Mouse (Mus musculus) hindbrain, embryonic 12.5 days (tissue): ENCODE results near the gene Cops3. TPM values are rescaled to one million over a fixed set of nuclear protein-coding genes. Genes with fewer than 3 reads are reported as not detected.
"Not testable (repeated sequence)": the region's sequence is repeated elsewhere in the genome, so short reads cannot be mapped to it uniquely, and the experiment has no call there.

Source experiments
- ATAC-seq: fragments of 200-750 bp; cut with Nextera tagmentation; 2 replicates; pipeline ENCODE4 v1.8.0; 2017; ENCODE audit warnings: moderate TSS enrichment; ENCODE audit not compliant: low FRiP score
- H3K27ac ChIP-seq: fragments of 300-500 bp; sonication (generic); 2 replicates; pipeline ENCODE4 v1.5.1; 2016; ENCODE audit warnings: mild to moderate bottlenecking
- H3K27me3 ChIP-seq: fragments of 300-500 bp; sonication (generic); 2 replicates; pipeline ENCODE4 v1.6.1; 2016; ENCODE audit warnings: mild to moderate bottlenecking
- H3K36me3 ChIP-seq: fragments of 300-500 bp; sonication (generic); 2 replicates; pipeline ENCODE4 v1.6.1; 2016; ENCODE audit warnings: mild to moderate bottlenecking
- H3K4me1 ChIP-seq: fragments of 300-500 bp; sonication (generic); 2 replicates; pipeline ENCODE4 v1.6.1; 2016
- H3K4me2 ChIP-seq: fragments of 300-500 bp; sonication (generic); replicated peaks from 2 replicates; pipeline ENCODE4 v1.6.1; 2016; ENCODE audit warnings: mild to moderate bottlenecking
- H3K4me3 ChIP-seq: fragments of 300-500 bp; sonication (generic); 2 replicates; pipeline ENCODE4 v1.5.1; 2016; ENCODE audit warnings: mild to moderate bottlenecking
- H3K9ac ChIP-seq: fragments of 300-500 bp; sonication (generic); 2 replicates; pipeline ENCODE4 v1.6.1; 2016; ENCODE audit warnings: mild to moderate bottlenecking, moderate library complexity
- H3K9me3 ChIP-seq: fragments of 300-500 bp; sonication (generic); replicated peaks from 2 replicates; pipeline ENCODE4 v1.6.1; 2016; ENCODE audit warnings: mild to moderate bottlenecking
- WGBS: fragments of 180-500 bp; shearing (Covaris S2); methylation state at CpG from one replicate; pipeline ENCODE4 v1.1.7; 2016; 5-methylcytosine and 5-hydroxymethylcytosine counted together
- polyA plus RNA-seq: library from polyadenylated mRNA; unstranded; fragments of >200 nt; fragmentation: Nextera tagmentation; extraction: Ambion mirVana; gene quantifications from 2 replicates; pipeline ENCODE4 v1.2.1, GENCODE M21; 2016

Cops3 gene
- polyA plus RNA-seq, 1 experiment from 2014 or later = 207 TPM

DNA sequence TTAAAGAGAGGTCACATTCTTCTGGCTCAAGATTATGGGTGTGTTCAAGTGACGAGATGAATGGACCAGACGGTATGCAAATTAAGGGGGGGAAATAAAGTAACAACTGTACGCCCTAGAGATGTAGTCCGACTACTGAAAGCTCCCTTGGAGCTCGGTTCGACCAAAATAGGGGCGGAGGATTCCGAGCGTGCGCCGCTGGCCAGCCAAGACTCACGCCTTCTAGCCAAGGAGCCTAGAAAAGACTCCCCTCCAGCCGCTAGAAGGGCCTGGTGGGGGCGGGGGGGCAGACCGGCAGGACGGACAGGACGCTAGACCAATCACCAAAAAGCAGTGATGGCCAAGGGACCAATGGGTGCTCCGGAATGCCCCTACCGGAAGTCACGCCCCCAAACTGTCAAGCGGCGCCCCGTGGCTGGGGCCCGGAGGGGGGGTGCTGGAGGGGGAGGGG is 605 bp downstream of the Cops3 start, which contains the start of gene Nt5m:
Gene Nt5m, plus strand, starts transcription at position 440 of the 451 bp plus-strand sequence.
- Histone ChIP-seq H3K4me2 (peak within 1 kb of the TSS; percentile 59), H3K36me3 (peaks cover 22% of the 10 kb centered on the region), H3K9me3 (no peaks in the 10 kb centered on the region), H3K9ac (peak within 1 kb of the TSS; percentile 91), H3K27me3 (no peaks in the 10 kb centered on the region), H3K4me1 (peaks cover 16% of the 10 kb centered on the region), H3K27ac (peak within 1 kb of the TSS; percentile 97), H3K4me3 (peak within 1 kb of the TSS; percentile 89)
- ATAC-seq = peak; percentile 98
- under 1% methylated on average over 24 of the region's 24 CpGs for WGBS

DNA sequence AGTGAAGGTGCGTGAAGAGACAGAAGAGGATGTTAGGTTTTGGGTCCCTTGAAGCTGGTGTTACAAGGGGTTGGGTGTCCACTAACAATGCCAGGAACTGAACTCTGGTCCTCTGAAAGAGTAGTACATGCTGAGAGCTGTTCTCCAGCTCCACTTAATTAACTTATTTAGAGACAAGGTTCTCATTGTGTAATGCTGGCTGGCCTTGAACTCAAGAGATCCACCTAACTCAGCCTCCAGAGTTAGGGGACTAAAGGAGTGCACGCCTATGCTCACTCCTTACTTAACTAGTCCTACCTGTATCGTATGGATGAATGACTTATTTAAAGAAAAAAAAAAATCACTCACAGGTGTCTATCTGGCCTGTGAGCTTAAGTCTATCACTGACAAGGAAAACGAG is 1.2 kb downstream of the Cops3 start:
- H3K4me2 ChIP-seq = peak overlapping the region; percentile 59
- peak overlapping the region; percentile 89 for H3K4me3 ChIP-seq
- H3K9ac ChIP-seq = peak overlapping the region; percentile 91
- no peak overlapping the region for H3K27ac ChIP-seq
- peaks cover 25% of the 10 kb centered on the region for H3K36me3 ChIP-seq
- H3K9me3 ChIP-seq = no peaks in the 10 kb centered on the region
- ATAC-seq = no peak
- H3K4me1 ChIP-seq = peaks cover 16% of the 10 kb centered on the region
- 67% methylated on average over 4 of the region's 4 CpGs for WGBS
- no peaks in the 10 kb centered on the region for H3K27me3 ChIP-seq

GRCm38 (mm10) chr11:59837789-59838188 is 1.8 kb downstream of the Cops3 start:
- not testable (repeated sequence) for ATAC-seq, H3K27ac ChIP-seq, H3K9ac ChIP-seq, H3K9me3 ChIP-seq, H3K4me3 ChIP-seq, H3K27me3 ChIP-seq
- WGBS = no CpG with 5 or more reads among the region's 1 CpGs
- Histone ChIP-seq H3K4me1 (peaks cover 16% of the 10 kb centered on the region), H3K4me2 (peak overlapping the region; percentile 59; the same call in 1 of the 2 replicates), H3K36me3 (peaks cover 29% of the 10 kb centered on the region)

DNA sequence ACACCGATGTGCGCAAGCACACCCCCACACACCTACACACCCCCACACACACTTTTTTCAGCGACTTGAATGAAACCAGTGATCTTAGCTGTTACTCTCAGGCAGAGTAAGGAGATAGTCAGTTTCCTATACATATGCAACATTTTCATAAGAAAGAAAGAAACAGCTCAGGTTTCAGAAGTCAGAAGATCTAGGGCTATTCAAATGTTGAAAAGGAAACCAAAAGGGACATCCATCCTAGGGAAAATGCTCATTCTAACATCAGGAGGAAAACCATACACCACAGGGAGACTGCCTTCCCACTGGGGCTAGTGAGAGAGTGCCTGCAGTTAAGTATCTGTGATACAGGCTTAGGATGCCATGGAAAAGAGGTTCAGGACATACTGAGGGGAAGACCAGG is 18.0 kb downstream of the Cops3 start:
- ATAC-seq = no peak
- Histone ChIP-seq H3K27ac (no peak overlapping the region), H3K4me1 (no peaks in the 10 kb centered on the region), H3K4me3 (no peak overlapping the region), H3K36me3 (peaks cover 96% of the 10 kb centered on the region), H3K9ac (no peak overlapping the region), H3K27me3 (no peaks in the 10 kb centered on the region), H3K9me3 (no peaks in the 10 kb centered on the region), H3K4me2 (no peak overlapping the region)
- 90% methylated on average over 3 of the region's 3 CpGs for WGBS

GRCm38 (mm10) chr11:59817916-59818315 is 21.7 kb downstream of the Cops3 start:
- WGBS = 99% methylated on average over 3 of the region's 3 CpGs
- no peak overlapping the region for H3K4me3 ChIP-seq
- no peak overlapping the region for H3K4me2 ChIP-seq
- H3K27me3 ChIP-seq = no peaks in the 10 kb centered on the region
- no peaks in the 10 kb centered on the region for H3K9me3 ChIP-seq
- H3K4me1 ChIP-seq = no peaks in the 10 kb centered on the region
- H3K9ac ChIP-seq = no peak overlapping the region
- ATAC-seq = no peak
- no peak overlapping the region for H3K27ac ChIP-seq
- H3K36me3 ChIP-seq = peaks cover 71% of the 10 kb centered on the region

DNA sequence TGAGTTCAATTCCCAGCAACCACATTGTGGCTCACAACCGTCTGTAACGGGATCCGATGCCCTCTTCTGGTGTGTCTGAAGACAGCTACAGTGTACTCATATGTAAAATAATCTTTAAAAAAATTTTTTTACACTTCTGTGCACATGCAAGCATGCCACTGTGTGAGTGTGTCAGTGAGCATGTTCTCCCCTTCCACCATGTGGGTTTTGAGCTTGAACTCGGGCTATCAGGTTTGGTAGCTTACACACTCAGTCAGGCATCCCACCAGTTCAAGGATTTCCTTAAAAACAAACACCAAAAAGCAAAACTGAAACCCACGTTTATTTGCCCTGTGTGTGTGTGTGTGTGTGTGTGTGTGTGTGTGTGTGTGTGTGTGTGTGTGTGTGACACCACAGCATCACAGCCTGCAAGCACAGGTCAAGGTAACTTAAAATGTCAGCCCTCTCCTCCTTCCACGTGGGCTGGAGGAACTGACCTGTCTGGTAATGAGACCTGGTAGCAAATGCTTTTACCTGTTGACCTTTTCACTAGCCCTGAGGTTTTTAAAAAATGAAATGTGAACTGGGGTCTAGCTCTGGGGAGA is 24.1 kb downstream of the Cops3 start:
- H3K27ac ChIP-seq = no peak overlapping the region
- H3K9ac ChIP-seq = no peak overlapping the region
- H3K9me3 ChIP-seq = no peaks in the 10 kb centered on the region
- peaks cover 49% of the 10 kb centered on the region for H3K36me3 ChIP-seq
- H3K4me2 ChIP-seq = no peak overlapping the region
- no peaks in the 10 kb centered on the region for H3K4me1 ChIP-seq
- 87% methylated on average over 6 of the region's 6 CpGs for WGBS
- no peak for ATAC-seq
- H3K4me3 ChIP-seq = no peak overlapping the region
- no peaks in the 10 kb centered on the region for H3K27me3 ChIP-seq

DNA sequence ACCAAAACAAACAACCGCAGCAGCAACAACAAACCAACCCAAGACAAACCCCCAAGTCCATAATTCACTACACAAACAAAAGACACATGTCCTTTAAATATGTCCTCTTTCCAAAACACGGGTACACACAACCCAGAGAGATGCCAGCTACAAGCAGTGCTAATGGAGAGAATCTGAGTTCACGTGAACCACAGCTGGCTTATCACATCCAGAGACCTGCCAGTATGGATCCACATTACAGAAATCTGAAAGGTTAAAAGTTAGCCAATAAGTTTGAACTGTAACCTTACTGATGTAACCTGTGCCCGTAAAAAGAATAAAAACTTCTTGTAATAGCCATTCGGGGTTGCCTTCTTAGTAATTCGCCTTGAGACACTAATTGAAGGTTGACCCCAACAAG is 24.7 kb downstream of the Cops3 start:
- WGBS = 90% methylated on average over 6 of the region's 6 CpGs
- no peak overlapping the region for H3K9ac ChIP-seq

GRCm38 (mm10) chr11:59814311-59814710 is 25.3 kb downstream of the Cops3 start:
- H3K4me2 ChIP-seq = no peak overlapping the region
- no peak overlapping the region for H3K9ac ChIP-seq
- no peaks in the 10 kb centered on the region for H3K4me1 ChIP-seq
- 78% methylated on average over 1 of the region's 1 CpGs for WGBS
- no peak overlapping the region for H3K27ac ChIP-seq
- H3K4me3 ChIP-seq = no peak overlapping the region
- H3K9me3 ChIP-seq = no peaks in the 10 kb centered on the region
- no peaks in the 10 kb centered on the region for H3K27me3 ChIP-seq
- no peak for ATAC-seq
- H3K36me3 ChIP-seq = peaks cover 38% of the 10 kb centered on the region

More for the DNA sequence above, 24.7 kb downstream of the Cops3 start:
- Histone ChIP-seq H3K36me3 (peaks cover 43% of the 10 kb centered on the region), H3K27me3 (no peaks in the 10 kb centered on the region), H3K4me2 (no peak overlapping the region), H3K4me1 (no peaks in the 10 kb centered on the region), H3K27ac (no peak overlapping the region), H3K9me3 (no peaks in the 10 kb centered on the region), H3K4me3 (no peak overlapping the region)
- no peak for ATAC-seq

DNA sequence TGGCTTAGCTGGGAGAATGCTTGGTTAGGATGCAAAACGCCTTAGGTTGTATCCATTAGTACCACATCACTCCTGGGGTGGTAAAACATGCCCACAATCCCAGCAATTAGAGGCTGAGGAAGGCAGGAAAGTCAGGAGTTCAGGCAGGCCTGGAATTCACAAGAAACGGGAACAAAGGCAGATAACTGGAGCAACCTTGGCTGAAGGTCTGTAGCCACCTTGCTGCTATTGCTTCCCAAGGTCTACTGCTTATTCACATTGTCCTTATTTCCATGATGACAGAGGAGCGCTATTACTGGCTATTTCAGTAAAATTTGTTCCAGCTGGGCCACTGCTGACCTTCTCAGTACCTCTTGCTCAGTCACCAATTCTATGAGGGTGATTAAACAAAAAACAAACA is 26.4 kb downstream of the Cops3 start:
- ATAC-seq = no peak
- H3K4me1 ChIP-seq = peaks cover 9% of the 10 kb centered on the region
- H3K36me3 ChIP-seq = peaks cover 27% of the 10 kb centered on the region
- H3K27me3 ChIP-seq = no peaks in the 10 kb centered on the region
- no peak overlapping the region for H3K4me2 ChIP-seq
- no peak overlapping the region for H3K27ac ChIP-seq
- 75% methylated on average over 3 of the region's 3 CpGs for WGBS
- H3K9ac ChIP-seq = no peak overlapping the region
- H3K9me3 ChIP-seq = no peaks in the 10 kb centered on the region
- H3K4me3 ChIP-seq = no peak overlapping the region

GRCm38 (mm10) chr11:59811211-59811610 is 28.4 kb downstream of the Cops3 start:
- no peak overlapping the region for H3K4me3 ChIP-seq
- no peaks in the 10 kb centered on the region for H3K9me3 ChIP-seq
- H3K27ac ChIP-seq = no peak overlapping the region
- peaks cover 9% of the 10 kb centered on the region for H3K4me1 ChIP-seq
- H3K4me2 ChIP-seq = no peak overlapping the region
- peaks cover 24% of the 10 kb centered on the region for H3K36me3 ChIP-seq
- 72% methylated on average over 4 of the region's 4 CpGs for WGBS
- no peak for ATAC-seq
- H3K9ac ChIP-seq = no peak overlapping the region
- H3K27me3 ChIP-seq = no peaks in the 10 kb centered on the region

DNA sequence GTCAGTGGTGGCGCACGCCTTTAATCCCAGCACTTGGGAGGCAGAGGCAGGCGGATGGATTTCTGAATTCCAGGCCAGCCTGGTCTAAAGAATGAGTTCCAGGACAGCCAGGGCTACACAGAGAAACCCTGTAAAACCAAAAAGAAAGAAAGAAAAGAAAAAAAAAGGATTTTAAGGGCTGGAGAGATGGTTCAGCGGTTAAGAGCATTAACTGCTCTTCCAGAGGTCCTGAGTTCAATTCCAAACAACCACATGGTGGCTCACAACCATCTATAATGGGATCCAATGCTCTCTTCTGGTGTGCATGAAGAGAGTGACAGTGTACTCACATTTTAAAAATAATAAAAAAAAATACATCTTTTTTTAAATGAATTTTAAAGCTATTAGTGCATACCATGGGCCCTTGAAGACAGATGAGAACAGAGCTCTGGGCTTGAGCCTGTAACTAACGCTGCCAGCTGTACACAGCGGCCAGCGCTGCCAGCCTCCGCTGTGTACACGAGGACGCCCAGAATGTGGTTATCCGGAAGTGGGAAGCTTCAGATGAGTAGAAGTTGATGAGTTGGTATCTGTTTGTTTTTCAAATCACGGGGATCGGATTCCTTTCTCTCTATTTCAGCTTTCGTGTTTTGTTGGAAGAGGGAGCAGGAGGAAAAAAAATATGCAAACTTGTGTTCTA is 29.0 kb downstream of the Cops3 start:
- WGBS = 65% methylated on average over 14 of the region's 14 CpGs
- ATAC-seq = no peak
- peaks cover 9% of the 10 kb centered on the region for H3K4me1 ChIP-seq
- H3K36me3 ChIP-seq = peaks cover 23% of the 10 kb centered on the region
- H3K9me3 ChIP-seq = no peaks in the 10 kb centered on the region
- H3K4me3 ChIP-seq = peak overlapping the region; percentile 78
- no peaks in the 10 kb centered on the region for H3K27me3 ChIP-seq
- peak overlapping the region; percentile 85 for H3K4me2 ChIP-seq
- H3K9ac ChIP-seq = peak overlapping the region; percentile 85; the same call in 1 of the 2 replicates
- H3K27ac ChIP-seq = peak overlapping the region; percentile 97

DNA sequence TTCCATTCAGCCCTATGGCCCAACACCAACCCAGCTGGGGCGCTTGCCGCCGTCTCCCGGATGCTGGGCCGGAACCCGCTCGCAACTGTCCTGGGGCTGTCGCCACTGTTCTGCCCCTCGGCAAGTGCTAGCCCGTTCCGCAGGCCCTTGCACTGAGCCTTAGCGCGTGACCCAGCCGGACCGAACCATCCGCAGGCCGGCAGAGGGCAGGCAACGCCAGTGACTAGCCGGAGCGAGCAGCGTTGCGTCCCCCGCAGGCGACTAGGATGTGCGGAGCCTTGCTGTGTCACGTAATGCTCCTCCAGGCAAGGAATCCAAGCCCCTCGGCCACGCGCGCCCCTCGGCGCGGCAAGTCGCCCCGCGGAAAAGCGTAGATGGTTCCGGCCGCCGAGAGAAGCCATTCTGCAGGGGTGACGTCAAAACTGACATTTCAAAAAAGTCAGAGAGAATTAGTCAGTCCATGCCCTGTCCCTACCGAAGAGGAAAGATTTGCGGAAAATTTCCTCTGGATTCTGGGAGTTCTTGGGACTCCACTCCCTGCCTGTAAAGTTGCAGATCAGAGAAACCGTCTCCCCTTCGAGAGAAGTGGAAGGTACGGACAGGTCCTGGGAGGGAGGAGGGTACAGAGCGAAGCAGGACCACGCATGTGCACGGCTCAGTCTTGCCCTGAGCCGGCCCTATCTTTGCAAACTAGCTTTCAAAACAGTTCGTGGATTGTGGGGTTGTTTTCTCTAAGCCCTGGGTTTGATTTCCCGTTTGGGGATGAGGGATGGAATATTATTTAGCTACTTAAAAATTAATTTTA is 29.8 kb downstream of the Cops3 start, which contains the start of gene Flcn:
Gene Flcn, minus strand, starts transcription at position 347 of the 805 bp plus-strand sequence.
- H3K4me2 ChIP-seq = peak within 1 kb of the TSS; percentile 85
- WGBS = under 1% methylated on average over 52 of the region's 52 CpGs
- H3K9me3 ChIP-seq = no peaks in the 10 kb centered on the region
- peak within 1 kb of the TSS; percentile 85 for H3K9ac ChIP-seq
- H3K4me1 ChIP-seq = peaks cover 9% of the 10 kb centered on the region
- H3K27ac ChIP-seq = peak within 1 kb of the TSS; percentile 97
- ATAC-seq = peak; percentile 97
- H3K4me3 ChIP-seq = peak within 1 kb of the TSS; percentile 78
- peaks cover 29% of the 10 kb centered on the region for H3K36me3 ChIP-seq
- no peaks in the 10 kb centered on the region for H3K27me3 ChIP-seq
